Mouse (Mus musculus) adipocyte (in vitro differentiated cells): Measurements from ENCODE around the gene Bsg.
"Not testable (repeated sequence)": the region's sequence is repeated elsewhere in the genome, so short reads cannot be mapped to it uniquely, and the experiment has no call there.

Experiments
- DNase-seq: peaks from one replicate; pipeline ENCODE4 v3.0.0-alpha.2; 2016; ENCODE audit warnings: low spot score

Gene Bsg

GRCm38 (mm10) chr10:79682916-79683582, 21.2 kb upstream of the Bsg start:
- DNase-seq, result peak; percentile 81

- peak; percentile 78 for DNase-seq
Measured at GRCm38 (mm10) chr10:79683726-79684640, 20.3 kb upstream of the Bsg start.

GRCm38 (mm10) chr10:79684770-79685600, 19.3 kb upstream of the Bsg start:
- DNase-seq, result no peak

DNA sequence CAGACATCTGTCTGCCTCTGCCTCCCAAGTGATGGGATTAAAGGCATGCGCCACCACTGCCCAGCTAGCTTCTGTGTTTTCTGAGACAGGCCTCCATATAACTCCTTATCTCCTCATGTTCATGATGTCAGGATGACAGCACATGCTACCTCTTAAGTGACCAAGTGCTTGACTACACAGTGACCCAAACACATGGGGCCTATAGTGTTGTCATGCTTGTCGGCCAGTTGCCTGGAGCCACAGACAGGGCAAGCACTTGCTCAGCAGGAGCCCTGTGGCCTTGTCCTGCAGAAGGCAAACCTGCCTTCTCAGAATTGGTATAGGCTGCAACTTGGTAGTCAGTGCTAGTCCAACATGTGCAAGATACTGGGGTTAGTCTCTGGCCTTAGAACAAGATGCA, 18.1 kb upstream of the Bsg start:
- no peak for DNase-seq

DNA sequence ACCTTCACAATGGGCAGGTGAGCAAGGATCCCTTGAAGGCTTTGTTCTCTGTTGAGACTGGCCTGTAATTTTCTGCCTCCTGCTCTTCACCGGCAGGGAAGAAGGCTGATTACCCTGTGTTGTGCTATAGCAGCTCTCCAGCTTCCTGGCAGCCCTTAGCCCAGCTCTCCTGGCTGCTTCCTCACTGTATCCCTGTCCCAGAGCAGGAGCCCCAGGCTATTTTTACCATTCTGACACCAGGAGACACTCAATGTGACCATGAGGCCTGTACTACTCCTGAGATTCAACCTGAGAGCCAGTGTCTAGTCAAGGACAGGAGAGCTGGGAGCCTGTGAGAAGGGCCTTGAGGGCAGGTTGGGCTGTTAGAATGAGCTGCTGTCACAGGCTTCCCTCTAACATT, 17.6 kb upstream of the Bsg start:
- DNase-seq, result no peak

DNA sequence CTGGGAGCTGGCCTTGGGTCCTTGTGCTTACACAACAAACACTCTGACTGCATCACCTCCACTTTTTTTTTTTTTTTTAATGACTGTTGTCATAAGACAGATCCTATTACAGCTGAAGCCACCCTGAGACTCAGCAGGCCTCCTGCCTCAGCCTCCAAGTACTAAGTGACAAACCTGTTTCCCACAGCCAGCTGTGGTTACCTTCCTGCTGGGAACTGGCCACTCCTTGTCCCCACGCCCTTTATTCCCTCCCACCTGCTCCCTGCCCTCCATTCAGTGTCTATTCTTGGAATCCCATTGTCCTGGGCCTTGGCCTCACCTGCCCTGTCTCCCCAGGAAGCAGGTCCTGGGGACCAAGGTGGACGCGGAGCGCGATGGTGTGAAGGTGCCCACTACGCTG, 16.8 kb upstream of the Bsg start:
- no peak for DNase-seq

DNA sequence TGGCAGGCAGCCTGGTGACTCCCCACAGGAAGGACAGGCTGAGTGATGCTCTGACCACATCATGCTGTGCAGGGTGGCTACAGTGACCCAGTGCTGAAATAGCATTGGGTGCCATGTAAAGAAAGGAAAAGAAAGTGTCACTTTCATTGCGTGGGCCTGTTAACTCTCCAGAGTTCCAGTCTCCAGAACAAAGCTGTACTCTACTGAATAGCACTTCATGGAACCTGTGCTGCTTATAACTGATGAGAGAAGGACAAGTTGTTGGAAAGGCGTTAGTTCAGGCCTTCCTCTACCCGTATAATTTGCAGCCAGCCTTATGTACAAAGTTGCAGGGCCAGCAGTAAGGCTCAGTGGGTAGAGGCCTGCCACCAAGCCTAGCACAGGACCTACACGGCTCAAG, 15.6 kb upstream of the Bsg start, which contains the start of gene Gzmm:
Gene Gzmm, plus strand, starts transcription at position 301 of the 400 bp plus-strand sequence.
- DNase-seq, result no peak

DNA sequence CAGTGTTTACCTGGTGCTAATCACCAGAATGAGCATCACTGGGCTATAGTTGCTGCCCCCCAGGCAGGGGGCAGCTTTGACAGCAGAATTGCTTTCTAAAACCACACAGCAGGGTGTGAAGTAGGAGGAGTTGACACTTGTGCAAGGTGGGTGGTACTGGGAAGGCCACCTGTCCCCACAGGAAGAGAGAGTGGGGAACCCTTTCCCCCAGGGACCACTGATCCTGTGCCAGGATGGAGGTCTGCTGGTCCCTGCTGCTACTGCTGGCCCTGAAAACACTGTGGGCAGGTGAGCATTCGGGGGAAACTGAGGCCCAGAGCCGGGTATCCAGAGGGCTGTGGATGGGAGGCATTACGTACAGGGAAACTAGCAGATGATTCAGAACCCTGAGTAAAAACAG, 15.1 kb upstream of the Bsg start:
- DNase-seq, result no peak

- no peak for DNase-seq
Measured at GRCm38 (mm10) chr10:79691986-79692548, 12.2 kb upstream of the Bsg start.

DNA sequence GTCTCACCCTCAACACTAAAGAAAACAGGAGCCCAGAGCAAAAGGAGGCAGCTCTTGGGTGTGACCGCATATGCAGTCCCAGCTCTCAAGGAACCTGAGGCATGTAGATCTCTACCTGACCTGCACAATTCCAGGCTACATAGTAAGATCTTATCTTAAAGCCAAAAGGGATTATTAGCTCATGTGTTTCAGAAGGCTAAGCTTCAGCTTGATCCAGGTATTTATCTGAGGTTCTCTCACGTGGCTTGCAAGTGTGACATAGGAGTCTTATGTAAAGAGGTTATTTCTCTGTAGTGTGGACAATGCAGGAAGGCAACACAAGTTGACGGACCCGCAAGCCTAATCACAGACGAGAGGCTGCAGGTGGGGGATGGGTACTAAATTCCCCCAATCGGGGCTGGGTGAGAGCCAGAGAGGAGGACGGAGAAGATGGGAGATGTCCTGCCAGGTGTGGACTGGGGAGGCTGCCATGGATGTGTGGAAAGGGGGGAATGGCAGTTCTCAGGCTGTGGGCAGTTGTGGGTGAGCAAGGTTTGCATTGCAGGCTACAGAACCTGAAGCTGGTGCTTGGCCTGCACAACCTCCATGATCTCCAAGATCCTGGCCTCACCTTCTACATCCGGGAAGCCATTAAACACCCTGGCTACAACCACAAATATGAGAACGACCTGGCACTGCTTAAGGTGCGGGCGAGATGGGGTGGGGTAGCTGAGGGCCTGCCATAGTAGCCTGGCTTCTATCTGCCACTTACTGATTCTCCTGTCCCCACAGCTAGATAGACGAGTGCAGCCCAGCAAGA, 10.5 kb upstream of the Bsg start:
- DNase-seq, result no peak

GRCm38 (mm10) chr10:79694379-79694655, 10.0 kb upstream of the Bsg start:
- no peak for DNase-seq

DNA sequence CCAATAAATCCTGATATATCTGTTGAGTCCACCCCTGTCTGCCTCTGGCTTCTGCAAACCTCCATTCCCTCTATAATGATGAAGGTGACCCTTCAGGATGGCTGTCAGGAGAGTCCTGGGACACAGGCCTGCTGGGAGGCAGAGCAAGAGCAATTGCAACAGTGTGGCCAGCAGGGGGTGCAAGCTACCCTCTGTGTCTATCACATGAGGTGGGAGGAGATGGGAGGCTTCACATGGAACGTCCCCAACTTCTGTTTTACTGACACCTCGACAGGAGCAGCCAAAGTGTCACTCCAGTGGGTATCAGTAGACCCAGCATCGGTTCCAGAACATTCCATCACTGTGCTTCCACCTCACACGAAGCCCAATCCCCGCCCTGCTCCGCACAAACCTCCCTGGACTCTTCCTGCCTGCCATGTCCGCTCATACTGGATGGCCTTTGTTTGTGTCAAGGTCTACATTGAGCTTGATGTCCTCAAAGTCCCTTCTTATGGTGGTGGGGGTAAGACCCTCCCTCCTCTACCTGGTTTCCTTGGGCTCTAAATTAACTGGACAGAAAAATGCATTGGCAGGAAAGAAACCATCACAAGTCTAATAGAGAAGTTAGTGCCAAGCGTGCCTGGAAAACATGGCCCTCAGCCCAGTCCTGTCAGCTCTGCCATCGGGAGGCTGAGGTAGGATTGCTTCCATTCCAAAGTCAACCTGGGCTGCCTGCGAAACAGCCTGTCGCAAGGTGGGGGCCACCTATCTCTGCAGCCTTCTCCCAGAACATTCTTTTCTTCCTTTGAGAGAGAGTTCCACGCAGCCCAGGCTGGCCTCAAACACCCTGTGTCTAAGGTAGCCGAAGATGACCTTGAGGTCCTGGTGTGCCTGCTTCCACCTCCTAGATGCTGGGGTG, 8.8 kb upstream of the Bsg start:
- peak; percentile 69 for DNase-seq

GRCm38 (mm10) chr10:79696129-79696651, 8.1 kb upstream of the Bsg start:
- peak; percentile 46 for DNase-seq

GRCm38 (mm10) chr10:79697916-79698315, 6.4 kb upstream of the Bsg start:
- no peak for DNase-seq

- DNase-seq, result no peak
Measured at GRCm38 (mm10) chr10:79698459-79698858, 5.8 kb upstream of the Bsg start.

- no peak for DNase-seq
Measured at GRCm38 (mm10) chr10:79700676-79701075, 3.6 kb upstream of the Bsg start.

DNA sequence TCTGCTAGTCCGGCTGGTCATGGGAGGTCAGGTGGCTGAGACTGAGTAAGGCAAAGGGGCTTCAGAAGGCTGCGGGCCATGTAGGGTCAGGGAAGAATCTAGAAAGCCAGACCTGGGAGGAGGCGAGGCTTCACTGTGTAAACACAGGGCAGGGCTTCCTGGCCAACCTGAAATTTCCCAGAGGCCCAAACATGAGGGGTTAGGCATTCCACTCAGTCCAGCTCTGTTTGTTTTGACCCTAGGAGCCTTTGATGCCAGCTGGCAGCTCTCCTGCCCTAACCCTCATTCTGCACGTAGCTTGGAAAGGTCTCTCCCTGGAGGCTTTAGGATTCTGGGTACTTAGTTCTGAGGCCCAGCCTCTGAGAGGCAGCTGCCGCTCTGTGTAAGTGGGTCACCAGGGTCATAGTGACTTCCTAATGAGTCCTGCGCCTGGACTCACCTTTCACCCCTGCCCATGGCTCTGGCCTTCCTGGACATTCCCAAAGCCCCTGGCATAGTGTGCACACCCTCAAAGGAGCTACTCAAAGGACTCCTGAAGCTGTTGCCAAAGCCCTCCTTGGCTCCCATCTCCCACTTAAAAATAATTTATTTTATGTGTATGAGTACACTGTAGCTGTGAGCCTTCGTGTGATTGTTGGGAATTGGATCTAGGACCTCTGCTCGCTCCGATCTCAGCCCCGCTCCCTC, 2.7 kb upstream of the Bsg start:
- peak; percentile 50 for DNase-seq

- not testable (repeated sequence) for DNase-seq
Measured at GRCm38 (mm10) chr10:79702970-79703369, 1.3 kb upstream of the Bsg start.

DNA sequence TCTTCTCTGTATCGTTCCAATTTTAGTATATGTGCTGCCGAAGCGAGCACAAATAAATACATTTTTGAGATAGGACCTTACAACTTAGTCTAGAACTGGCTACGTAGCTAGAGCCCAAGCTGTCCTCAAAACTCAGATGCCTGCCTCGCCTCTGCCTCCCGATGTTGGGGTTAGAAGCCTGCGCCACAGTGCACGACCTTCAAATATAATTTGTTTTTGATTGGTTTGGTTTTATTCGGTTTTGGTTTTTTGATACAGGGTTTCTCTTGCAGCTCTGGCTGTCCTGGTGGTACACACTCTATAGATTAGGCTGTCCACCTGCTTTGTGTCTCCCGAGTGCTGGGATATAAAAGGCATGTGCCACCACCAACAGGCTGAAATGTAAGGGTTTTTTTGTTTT, 750 bp upstream of the Bsg start:
- DNase-seq, result no peak

GRCm38 (mm10) chr10:79704970-79705360, 674 bp downstream of the Bsg start:
- no peak for DNase-seq
